Mouse (Mus musculus) T-helper 1 cell (primary cell): ENCODE data around the gene Lmntd1.

Experiments used
- in situ Hi-C: fragments of 300-600 bp; cut with MboI, MseI; formaldehyde crosslinking; loops from one replicate; pipeline ENCODE4 v1.15.1; 2025; ENCODE audit warnings: high pct_unique_total_duplicates

Gene Lmntd1

DNA sequence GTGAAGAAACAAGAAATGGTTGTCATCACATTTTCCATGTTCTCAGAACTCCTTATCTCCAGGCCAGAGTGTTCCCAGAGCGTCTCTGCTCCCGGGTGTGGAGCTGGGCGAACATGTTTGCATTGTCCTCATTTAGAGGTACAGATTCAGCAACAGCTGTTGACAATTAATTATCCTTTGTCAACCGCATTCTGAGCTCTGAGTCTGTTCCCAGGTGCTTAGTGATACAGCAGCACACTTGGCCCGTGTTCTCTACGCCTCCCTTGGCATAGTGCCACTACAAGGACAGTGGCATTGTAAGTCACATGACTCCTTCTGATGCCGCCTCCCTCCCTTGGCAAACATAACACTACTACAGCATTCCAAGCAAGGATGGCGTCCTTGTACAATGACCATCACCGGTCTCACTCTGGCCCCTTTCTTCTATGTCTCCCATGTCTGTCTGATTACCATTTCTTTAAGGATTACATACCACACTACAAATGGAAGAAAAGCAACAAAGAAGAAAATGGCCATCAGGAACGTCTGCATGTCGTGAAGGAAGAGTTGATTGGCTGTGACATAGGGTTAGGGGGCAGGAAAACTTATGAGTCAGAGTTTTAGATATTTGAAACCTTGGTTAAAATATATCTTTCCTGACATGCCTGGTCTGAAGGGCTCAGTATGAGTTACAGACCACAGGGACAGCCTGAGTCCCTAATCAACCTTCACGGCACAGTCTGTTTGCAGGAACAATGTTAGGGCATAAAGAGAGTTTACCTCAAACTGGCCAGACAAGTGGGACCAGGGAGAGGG lies 231.3 kb downstream of the Lmntd1 start:
- in situ Hi-C loops, result no loop called here

DNA sequence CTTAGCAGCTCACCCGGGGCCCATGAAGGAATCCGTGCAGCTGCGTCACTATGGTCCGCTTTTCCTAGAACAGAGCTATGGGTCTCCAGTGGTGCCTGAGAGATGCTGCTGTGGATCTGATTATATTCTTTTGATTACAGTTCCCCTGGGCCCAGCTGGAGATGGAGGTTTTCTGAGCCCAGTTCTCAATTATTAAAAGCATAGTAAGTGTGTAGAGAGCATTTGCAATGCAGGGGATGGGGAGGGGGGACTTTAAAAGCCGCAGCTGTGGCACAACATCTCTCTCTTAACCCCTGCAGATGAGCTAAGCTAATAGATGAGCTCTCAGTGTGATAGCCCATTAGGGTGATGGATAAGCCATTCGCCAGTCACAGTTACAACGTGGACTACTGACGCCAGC lies 233.2 kb downstream of the Lmntd1 start:
- in situ Hi-C loops, result no loop called here

DNA sequence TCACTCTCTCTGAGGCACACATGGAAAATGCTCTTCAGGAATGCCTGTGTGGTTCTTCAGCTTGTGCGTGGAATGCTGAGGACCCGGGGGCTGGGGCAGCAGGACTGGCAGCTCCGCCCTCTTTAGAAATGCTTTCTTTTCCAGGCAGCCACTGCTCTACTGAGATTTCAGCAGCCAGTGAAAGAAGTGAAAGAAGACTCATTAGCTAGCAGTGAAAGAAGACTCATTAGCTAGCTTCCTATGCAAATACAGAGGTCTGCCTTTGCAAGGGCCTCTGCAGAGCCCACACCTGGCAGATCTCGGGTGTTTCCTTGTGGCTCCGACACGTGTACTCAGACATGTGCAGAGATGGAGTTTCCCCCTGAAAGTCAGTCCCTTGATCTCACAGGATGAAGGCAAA lies 234.9 kb downstream of the Lmntd1 start:
- in situ Hi-C loops, result no loop called here

DNA sequence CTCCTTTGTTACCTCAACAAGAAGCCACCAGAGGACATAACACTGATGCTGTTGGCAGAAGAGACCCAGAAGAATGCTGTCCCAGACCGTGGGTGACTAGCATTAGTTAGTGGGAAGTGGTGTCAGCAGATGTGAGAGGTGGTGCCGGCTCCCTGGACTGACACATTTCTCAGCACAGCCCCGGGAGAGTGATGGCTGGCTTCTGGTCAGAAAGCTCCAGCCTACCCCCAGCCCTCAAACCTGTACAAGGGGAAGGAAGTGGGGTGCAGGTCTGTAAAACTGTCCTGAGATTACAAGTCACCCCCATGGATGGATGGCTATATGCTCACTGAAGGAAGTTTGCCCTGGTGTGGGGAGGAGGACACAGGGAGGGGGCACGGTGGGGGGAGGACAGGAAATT lies 235.4 kb downstream of the Lmntd1 start:
- in situ Hi-C loops, result no loop called here

DNA sequence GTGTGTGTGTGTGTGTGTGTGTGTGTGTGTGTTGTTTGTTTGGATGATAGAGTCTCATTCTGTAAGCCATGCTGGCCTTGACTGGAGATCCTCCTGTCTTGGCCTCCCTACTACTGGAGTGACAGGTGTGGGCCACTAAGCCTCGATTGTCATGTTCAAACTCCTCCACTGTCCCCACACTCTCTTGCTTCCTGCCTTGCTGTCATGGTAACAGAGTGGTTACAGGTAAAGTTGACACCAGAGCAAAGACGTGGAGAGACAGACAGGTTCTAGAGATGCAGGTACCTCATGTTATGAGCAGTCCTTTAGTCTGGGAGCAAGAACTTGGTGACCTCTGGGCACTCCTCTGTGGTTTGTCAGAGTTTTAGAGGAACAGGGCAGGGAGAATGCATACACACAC lies 239.7 kb downstream of the Lmntd1 start:
- in situ Hi-C loops, result no loop called here

DNA sequence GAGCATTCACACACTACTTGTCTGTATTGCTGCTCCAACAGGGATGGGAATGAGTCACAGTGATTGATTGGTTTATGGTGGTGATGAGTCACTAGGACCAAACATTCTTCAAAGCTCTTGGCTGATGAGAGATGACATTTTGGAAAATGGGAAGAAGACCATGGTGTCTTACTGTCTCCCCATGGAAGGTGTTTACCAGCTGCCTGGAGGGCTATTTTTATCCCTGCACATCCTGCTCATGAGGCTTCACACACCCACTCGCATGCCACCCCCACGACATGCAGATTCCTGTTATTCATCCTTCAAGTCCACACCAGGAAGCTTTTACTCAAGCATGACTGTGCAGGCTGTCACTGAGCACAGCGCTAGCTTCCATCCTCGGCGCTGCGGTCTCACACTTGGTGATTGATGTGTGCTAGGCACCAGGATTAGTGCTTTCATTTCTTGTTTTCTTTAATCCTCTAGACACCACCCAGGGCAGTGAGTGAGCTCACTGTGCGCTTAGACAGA lies 240.4 kb downstream of the Lmntd1 start:
- in situ Hi-C loops, result no loop called here

DNA sequence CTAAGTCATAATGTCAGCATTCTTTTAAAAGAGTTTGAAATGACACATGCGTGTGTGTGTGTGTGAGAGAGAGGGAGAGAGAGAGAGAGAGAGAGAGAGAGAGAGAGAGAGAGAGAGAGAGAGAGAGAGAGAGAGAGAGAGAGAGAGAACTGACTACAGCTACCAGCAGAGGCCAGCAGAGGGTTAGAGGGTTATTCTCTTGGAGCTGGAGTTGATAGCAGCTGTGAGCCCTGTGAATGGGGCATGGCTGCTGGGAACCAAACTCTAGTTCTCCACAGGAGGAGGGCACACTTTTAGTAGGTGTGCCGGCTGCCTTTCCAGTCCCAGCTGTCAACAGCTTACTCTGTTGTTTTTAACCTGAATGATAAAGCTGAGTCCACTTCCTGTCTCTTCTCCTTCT lies 242.1 kb downstream of the Lmntd1 start:
- in situ Hi-C loops, result no loop called here

DNA sequence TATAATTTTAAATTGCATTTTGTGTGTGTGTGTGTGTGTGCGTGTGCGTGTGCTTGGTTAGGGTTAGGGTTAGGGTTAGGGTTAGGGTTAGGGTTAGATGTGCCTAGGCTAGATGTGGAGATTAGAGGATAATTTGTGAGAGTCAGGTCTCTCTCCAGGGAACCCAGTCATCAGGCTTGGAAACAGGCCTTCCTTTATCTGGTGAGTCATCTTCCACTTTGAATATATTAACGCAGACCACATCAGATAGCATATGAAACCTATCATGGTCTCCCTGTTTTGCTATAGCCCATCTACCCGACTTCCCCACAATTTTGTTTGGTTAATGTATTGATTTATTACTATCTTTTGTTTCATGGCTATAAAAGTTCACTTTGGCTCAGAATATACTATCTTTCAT lies 242.5 kb downstream of the Lmntd1 start:
- in situ Hi-C loops, result no loop called here

DNA sequence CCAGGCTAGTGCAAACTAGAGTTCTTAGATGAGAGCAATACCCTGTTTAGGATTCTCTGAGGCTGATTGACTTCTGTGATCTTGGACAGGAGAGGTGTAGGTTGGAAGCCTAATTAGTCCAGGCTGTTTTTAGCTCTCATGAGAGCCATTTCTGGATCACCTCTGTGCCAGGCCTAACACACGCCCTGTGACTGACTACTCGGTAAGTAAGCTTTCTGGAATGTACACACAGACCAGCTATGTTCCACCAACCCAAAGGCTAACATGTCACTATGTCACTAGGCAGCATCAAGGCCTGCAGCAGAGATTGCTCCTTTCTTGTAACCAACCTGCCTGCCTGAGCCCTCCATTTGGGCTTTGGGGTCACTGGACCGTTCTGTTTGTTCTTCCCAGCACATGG lies 243.8 kb downstream of the Lmntd1 start:
- in situ Hi-C loops, result no loop called here

DNA sequence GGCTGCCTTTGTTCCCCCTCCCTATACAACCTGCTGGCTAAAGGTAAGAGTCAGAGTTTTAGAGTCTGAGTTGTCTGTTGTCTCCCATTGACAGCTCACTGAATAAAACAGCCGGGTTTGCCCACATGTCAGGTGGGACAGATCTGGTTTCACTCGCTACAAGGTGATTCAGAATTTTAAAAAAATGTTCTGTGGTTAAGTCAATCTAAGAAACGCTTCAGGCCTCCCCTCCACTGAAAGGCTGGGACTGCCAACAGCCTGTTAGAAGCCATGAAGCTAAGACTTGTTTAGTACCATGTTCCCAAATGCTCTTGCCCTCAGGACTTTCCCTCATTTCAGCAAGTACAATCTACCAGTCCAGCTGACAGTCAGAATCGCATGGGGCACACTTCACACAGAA lies 244.8 kb downstream of the Lmntd1 start:
- in situ Hi-C loops, result loop anchor here (10.0 kb wide), 1 partner anchor 426 kb away; no protein-coding TSS in a partner anchor

DNA sequence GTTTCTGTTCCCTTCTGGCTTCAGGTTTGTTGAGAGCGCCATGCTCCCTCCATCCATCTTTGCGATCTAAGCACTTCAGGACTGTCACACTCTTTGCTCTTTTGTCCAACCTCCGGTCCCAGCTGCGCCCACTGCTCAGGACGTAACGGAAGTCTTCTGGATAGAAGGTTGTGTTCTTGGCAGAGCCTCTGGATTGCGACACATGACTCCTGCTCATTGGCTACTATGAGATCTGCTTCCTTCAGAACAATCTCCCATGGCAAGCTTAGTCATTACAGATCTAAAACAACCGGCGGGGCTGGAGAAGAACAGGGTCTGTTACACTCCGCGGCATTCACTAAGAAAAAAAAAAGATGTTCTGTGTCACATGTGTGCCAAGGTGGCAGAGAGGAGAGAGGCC lies 247.6 kb downstream of the Lmntd1 start:
- in situ Hi-C loops, result loop anchor here (10.0 kb wide), 1 partner anchor 428 kb away; no protein-coding TSS in a partner anchor

DNA sequence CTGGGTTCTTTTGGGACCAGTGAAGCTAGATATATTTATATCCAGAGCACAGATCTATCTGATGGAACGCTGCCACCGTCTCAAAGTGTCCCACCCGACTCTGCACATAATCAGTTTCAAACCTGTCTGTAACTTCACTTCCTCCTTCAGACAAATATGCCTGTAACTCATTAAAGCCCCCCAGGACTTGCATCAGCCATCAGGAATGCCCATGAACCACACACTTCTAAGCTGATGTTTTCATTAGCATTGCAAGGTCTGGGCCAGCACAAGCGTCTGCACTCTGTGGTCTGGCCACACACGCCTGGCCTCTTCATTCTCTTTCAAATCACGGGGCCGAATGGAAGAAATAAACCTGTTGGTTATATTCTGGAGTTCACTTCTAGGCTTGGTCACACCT lies 250.4 kb downstream of the Lmntd1 start:
- in situ Hi-C loops, result loop anchor here (10.0 kb wide), 1 partner anchor 431 kb away; no protein-coding TSS in a partner anchor

DNA sequence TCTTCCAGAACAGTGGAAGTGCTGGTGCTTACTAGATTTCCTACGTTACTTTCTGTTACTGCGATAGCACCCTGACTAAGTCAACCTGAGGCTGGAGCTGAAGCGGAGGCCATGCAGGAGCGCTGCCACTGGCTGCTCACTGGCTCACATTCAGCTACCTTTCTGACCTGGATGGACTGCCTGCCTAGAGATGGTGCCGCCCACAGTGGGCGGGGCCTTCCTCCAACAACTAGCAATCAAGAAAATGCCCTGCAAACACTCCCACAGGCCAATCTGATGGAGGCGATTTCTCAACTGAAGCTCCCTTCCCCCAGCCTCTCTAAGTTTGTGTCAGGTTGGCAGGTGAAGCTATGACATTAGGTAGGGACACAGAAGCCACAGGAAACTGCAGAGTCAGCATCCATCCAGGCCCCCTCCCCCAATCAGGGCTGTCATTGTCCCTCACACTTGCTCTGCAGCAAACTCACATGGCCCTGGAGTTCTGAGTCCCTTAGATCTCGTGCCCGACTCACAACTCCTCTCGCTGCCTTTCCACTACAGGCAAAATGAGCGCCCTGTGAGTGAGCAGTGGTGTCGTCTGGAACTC lies 252.9 kb downstream of the Lmntd1 start:
- in situ Hi-C loops, result loop anchor here (10.0 kb wide), 1 partner anchor 434 kb away; no protein-coding TSS in a partner anchor

DNA sequence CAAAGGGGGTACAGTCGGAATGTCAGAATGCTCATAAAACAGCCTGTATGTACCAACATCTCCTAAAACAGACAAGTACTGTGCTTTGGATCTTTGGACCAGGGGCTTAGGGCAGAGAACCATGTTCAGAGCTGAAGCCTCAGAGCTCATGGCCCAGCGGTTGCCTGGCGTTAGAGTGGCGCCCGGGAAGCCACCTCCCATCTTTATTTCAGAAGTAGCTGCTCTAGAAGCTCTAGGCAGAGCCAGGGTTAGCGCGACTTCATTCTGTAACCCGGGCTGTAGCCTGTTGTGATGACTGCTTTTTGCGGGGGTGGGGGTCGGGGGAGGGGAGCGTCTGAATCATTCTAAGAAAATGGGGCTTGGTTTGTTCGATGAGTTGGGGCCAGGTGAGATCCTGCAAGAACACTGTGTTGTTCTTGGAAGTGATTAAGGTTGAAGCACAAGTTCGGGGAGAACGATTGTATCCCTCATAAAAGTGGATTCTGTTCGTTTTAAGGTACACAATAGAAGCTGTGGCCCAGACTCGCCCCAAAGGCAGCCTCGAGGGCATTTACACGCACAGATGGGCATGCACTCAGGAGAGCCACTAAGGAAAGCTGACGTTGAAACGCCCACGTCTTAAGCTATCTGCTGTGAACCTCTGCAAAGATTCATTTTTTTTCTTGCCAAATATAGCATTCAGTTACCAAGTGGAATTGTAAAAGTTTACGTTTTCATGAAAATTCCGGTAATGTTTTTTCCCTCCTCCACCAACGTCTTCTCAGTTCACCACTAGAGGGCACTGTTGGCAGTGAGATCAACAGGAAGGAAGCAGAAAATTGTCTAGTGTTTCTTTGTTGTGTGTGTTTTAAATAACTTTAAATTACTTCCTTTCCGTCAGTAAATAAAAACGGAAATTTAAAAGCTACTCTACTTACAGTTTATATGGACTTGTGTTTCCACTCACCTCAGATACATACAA lies 254.4 kb downstream of the Lmntd1 start:
- in situ Hi-C loops, result loop anchor here (10.0 kb wide), 1 partner anchor 435 kb away; no protein-coding TSS in a partner anchor

DNA sequence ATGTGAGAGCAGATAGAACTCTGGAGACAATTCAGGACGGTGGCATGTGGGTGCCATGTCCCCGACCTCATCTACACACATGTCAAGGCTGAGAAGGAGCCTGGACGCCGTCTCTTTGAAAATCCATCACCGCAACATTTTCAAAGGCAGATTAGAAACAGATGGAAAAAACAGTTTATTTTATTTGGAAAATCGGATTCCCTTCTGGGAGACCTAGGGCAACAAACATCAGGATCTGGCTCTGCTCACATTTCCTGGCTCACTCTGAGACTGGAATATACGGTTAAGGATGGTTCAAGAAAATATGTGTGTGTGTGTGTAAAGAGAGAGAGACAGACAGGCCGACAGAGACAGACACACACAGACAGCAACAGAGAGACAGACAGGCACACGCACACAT lies 256.1 kb downstream of the Lmntd1 start:
- in situ Hi-C loops, result no loop called here

DNA sequence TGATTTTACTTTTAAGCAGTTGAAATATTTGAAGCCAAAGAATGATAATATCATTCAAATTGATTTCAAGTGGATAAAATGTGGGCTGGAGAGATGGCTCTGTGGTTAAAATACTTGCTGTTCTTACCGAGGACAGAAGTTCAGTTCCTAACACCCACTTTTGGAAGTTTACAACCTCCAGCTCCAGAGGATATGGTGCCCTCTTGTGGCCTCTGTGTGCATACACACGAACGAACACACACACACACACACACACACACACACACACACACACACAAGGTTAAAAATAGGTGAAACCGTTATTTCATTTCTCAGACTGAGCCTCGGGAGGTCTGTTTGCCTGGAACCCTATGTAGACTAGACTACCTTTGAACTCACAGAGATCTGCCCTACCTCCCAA lies 260.3 kb downstream of the Lmntd1 start:
- in situ Hi-C loops, result no loop called here

DNA sequence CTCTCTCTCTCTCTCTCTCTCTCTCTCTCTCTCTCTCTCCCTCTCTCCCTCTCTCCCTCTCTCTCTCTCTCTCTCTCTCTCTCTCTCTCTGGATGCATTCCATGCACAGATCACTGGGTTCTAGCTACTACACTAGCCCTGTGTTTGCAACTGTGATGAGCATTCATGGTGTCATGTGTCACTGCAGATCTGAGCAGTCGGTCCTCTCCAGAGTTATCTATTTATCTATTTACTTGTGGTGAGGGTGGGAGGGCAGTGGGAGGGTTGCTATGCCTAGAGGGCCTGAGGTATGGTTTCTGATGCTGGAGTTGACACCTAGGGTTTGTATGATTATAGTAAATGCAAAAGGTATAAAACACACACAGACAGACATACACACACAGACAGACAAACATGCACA lies 261.4 kb downstream of the Lmntd1 start:
- in situ Hi-C loops, result no loop called here

DNA sequence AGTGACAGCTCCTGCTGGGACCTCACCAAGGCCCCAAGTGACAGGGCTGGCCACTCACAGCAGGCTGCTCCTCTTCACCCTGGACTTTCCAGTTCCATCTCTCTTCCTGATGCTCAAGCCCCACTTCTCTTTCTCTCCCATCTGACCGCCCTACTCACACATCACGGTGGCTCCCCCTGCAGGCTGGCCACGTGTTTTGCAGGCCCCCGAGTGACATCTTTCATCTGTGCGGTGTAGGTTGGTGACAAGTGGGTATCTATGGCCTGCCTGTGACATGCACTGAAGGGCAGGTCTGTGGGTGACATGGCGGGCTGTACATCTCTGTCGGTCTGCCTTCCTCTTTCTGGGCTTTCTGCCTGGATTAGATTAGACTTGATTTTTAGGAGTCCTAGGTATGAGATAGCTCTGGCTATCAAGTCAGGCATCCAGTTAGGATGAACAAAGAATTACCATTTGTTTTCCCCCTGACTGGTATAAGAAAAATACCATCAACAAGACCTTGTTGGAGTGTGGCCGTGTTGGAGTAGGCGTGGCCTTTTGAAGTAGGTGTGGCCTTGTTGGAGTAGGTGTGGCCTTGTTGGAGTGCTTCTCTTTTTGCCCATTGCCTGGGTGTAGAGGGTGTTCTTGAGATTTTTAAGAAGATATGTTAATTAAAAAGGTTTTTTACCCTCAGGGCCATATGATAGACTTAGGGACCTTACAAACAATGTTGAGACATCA lies 265.8 kb downstream of the Lmntd1 start:
- in situ Hi-C loops, result loop anchor here (10.0 kb wide), 1 partner anchor 134 kb away; the partner anchor contains the start of genes Casc1 and Etfrf1

DNA sequence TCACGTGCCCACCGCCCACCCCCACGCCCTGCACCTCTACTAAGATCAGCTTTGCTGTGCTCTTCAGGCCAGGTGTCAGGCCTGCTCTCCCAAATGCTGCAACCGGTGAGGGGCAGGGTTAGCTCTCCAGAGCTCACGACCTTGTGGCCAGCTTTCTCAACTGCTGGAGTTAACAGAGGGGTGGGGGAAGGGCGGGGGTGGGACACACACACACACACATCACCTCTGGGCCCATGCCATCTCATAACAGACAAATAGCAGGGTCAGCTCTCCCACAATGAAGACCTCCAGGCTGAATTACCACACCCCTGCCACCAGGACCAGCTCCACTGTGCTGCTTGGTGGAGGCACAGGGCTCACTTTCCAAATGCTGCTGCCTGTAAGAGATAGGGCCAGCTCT lies 266.5 kb downstream of the Lmntd1 start:
- in situ Hi-C loops, result loop anchor here (10.0 kb wide), 1 partner anchor 133 kb away; the partner anchor contains the start of genes Casc1 and Etfrf1

DNA sequence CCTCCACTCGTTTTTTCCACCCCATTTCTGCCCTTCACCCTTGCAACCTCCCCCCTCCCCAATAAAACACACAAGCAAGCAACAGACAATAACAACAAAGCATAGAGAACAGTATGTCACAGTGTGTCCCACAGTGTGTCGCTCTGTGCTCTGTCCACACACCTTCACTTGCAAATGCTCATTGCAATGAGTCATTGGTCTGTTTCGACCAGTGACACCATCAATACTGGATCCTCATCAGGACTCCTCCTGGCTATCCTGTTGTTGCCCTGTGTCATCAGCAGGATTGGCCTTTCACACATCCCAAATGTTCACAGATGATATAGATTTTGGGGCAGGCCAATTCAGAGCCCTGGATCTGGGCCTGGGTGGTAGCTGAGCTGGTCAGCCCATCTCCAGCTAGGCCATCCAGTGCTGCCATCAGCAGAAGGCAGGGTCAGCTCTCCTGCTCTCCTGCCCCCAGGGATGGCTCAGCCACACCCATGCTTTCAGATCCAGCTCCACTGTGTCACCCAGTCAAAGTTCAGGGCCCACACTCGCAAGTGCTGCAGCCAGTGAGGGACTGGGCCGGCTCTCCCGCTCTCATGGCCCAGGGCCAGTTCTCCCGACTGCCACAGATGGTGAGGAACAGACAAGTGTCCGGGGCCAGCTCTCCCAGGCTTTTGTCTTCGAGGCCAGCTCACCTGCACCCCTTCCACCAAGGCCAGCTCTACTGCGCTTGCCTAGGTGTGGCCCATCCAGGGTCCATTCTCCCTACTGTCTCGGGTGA lies 267.1 kb downstream of the Lmntd1 start:
- in situ Hi-C loops, result loop anchor here (10.0 kb wide), 1 partner anchor 132 kb away; the partner anchor contains the start of genes Casc1 and Etfrf1
